Mouse (Mus musculus) limb, embryonic 10.5 days (tissue): ENCODE results near the gene Myo6. TPM values are rescaled to one million over a fixed set of nuclear protein-coding genes. Genes with fewer than 3 reads are reported as not detected.

Experiments
- polyA plus RNA-seq: library from polyadenylated mRNA; unstranded; fragments of >200 nt; fragmentation: Nextera tagmentation; extraction: Ambion mirVana; gene quantifications from 2 replicates; pipeline ENCODE4 v1.2.1, GENCODE M21; 2016

Gene Myo6
- polyA plus RNA-seq, 1 experiment from 2014 or later = 5.9 TPM

Other genes with a start within 250 kb of the Myo6 start
- 0.75 and 0.88 TPM in 2 replicates for gene Filip1, start 152.2 kb upstream of the Myo6 start, polyA plus RNA-seq
- 46.8 and 50.5 TPM in 2 replicates for gene Senp6, start 98.1 kb upstream of the Myo6 start, polyA plus RNA-seq